Mouse (Mus musculus) embryonic fibroblast, embryonic 13.5 days (primary cell): ENCODE measurements at regions not wholly inside any gene's neighbourhood (a gene's known extent, or its start where the extent isn't known, plus 50 kb on each side); places are given as distances from the start of the nearest gene placed in this dataset.

ENCODE experiments used
- H3K27ac ChIP-seq: 2 replicates; pipeline ENCODE4 v1.5.1; 2012; ENCODE audit warnings: low read length, control low read depth, inconsistent platforms; ENCODE audit not compliant: insufficient read depth
- H3K4me1 ChIP-seq: 2 replicates; pipeline ENCODE4 v1.6.1; 2011; ENCODE audit warnings: low read length; ENCODE audit not compliant: control insufficient read depth, insufficient read depth
- H3K4me3 ChIP-seq: 2 replicates; pipeline ENCODE4 v1.5.1; 2011; ENCODE audit warnings: mild to moderate bottlenecking, control low read depth, low read length; ENCODE audit not compliant: insufficient read depth
- CTCF ChIP-seq: IDR thresholded peaks from 2 replicates; pipeline ENCODE4 v1.5.1; 2011; ENCODE audit warnings: mild to moderate bottlenecking, control low read depth, low read length, moderate library complexity, borderline replicate concordance; ENCODE audit not compliant: insufficient read depth
- POLR2A ChIP-seq: IDR thresholded peaks from 2 replicates; pipeline ENCODE4 v1.6.1; 2011; ENCODE audit warnings: low read depth, mild to moderate bottlenecking, control low read depth, low read length, moderate library complexity

DNA sequence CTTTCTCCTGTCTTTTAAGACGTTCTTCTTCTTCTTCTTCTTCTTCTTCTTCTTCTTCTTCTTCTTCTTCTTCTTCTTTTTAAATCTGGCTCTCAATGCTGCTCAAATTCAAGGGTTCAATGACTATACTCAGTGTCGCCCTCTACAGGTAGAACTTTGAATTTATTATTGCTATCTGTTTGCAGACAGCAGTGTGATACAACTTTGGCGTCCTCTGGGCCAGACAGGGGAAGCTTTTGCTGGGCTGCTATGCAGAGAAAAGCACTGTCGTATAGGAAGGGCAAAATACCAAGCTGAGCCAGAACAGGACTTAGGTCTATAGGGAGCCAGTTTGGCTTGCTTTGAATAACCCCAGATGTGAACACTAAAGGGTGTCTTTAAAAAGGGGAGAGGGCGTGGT, 127.3 kb upstream of the Gjb5 start:
- no peak overlapping the region for H3K27ac ChIP-seq
- TF ChIP-seq POLR2A (no peak), CTCF (no peak)
- no peak overlapping the region for H3K4me3 ChIP-seq
- H3K4me1 ChIP-seq, result no peaks in the 10 kb centered on the region

GRCm38 (mm10) chr4:127482461-127482860, 124.5 kb upstream of the Gjb5 start:
- TF ChIP-seq CTCF (no peak), POLR2A (no peak)
- Histone ChIP-seq H3K4me1 (no peaks in the 10 kb centered on the region), H3K4me3 (no peak overlapping the region), H3K27ac (no peak overlapping the region)

DNA sequence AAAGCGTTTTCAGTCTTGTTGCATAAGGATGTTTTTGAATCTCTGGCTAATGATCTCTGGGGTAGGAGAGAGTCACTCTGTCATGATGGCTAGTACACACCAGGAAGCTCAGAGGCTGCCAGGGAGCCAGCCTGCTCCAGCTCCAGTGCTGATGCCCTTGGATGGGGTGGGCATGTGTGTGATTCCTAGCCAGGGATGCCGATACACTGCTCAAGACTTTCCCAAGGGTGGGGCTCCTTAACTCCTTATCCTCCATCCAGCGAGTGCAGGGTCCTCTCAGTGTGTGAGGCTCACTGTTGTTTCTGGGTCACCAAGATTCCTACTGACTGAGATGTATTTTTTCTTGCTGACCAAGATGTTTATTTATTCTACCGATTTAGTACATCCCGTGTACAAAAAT, 122.4 kb upstream of the Gjb5 start:
- TF ChIP-seq POLR2A (no peak), CTCF (no peak)
- no peak overlapping the region for H3K27ac ChIP-seq
- H3K4me1 ChIP-seq, result no peaks in the 10 kb centered on the region
- no peak overlapping the region for H3K4me3 ChIP-seq

DNA sequence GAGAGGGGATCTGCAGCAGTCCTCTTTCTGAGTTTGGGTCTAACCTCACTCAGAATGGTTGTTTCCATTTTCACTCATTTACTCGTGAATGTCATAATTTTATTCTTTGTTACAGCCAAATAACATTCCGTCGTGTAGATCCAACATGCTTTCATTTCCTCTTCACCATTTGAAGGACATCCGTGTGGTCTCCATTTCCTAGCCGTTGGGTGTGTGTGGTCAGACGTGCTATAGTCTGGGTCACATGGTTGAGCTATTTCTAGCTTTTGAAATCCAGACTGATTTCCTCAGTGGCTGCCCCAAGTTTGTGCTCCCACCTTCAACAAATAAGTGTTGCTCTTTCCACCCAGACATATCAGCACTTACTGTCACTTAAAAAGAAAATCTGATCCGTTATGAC, 111.9 kb upstream of the Gjb5 start:
- TF ChIP-seq CTCF, result no peak
- no peak for TF ChIP-seq POLR2A
- Histone ChIP-seq H3K4me1 (no peaks in the 10 kb centered on the region), H3K4me3 (no peak overlapping the region), H3K27ac (no peak overlapping the region)

DNA sequence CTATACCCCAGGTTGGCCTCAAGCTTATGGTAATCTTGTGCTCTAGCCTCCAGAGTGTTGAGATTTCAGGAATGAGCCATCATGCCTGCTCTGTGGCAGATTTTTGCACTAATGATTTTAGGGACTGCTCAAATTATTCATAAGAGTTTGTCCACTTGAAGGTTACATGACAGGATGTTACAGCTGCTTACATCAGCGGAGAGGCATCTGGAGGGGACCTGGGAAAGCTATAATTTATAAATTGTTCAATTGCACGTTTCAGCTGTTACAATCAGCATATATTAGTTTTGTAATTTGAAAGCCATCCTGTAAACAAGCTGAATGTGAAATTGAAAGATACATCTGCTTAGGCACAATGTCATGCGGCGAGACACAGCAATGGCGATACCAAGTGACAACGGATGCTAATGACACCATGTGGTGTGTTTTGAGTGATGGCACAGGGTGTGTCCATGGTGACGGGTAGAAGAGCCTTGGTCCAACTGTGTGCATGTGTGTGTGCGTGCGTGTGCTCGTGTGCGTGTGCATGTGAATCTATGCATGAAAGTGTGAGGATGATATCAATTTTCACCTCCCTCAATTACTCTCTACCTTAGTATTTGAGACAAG, 96.6 kb upstream of the Gjb5 start:
- no peak for TF ChIP-seq CTCF
- TF ChIP-seq POLR2A, result no peak
- Histone ChIP-seq H3K4me3 (no peak overlapping the region), H3K4me1 (no peaks in the 10 kb centered on the region), H3K27ac (no peak overlapping the region)

DNA sequence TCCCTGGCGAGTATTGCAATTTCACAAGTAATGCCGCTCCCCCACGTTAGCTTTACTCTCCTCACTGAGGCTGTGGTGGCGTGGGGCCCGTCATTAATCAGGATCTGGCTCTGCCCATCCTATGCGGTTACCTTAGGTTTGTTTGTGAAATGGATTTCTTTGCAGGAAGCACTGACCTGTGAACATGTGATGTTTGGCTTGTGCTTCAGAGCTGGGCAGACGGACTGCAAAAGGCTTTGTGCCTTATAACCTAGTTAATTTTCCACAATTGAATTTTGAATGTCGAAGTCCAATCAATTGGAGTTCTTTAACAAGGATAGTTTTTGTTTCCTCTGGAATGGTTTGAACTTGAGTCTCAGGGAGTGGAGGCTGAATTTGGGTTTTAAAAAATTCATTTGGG, 94.1 kb upstream of the Gjb5 start:
- no peaks in the 10 kb centered on the region for H3K4me1 ChIP-seq
- H3K27ac ChIP-seq, result no peak overlapping the region
- TF ChIP-seq CTCF (no peak), POLR2A (no peak)
- H3K4me3 ChIP-seq, result no peak overlapping the region

- Histone ChIP-seq H3K4me1 (no peaks in the 10 kb centered on the region), H3K4me3 (no peak overlapping the region), H3K27ac (no peak overlapping the region)
- no peak for TF ChIP-seq CTCF
- TF ChIP-seq POLR2A, result no peak
These were observed 87.3 kb upstream of the Gjb5 start for GRCm38 (mm10) chr4:127445300-127445699.

GRCm38 (mm10) chr4:127444056-127444455, 86.1 kb upstream of the Gjb5 start:
- TF ChIP-seq CTCF (no peak), POLR2A (no peak)
- Histone ChIP-seq H3K27ac (no peak overlapping the region), H3K4me3 (no peak overlapping the region), H3K4me1 (no peaks in the 10 kb centered on the region)

DNA sequence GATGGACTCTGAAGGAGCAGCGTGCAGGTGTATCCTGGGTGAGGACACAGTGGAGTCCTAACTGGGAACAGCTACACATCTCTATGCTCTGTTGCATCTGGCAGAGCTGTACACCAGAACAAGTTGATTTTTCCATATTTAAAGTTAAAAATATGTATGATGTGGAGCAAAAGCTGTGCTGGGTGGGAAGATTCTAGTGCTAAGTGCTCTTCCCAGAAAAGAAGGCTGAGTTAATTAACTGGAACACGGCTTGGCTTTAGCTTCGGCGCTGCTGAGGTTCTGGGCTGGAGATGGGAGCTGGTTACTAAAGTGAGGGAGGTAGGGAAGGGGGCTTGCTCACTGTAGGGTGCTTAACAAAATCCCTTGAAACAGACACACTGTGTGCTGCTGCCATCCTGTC, 84.0 kb upstream of the Gjb5 start:
- Histone ChIP-seq H3K4me3 (no peak overlapping the region), H3K4me1 (no peaks in the 10 kb centered on the region), H3K27ac (no peak overlapping the region)
- no peak for TF ChIP-seq POLR2A
- TF ChIP-seq CTCF, result no peak

- no peak overlapping the region for H3K27ac ChIP-seq
- no peak overlapping the region for H3K4me3 ChIP-seq
- H3K4me1 ChIP-seq, result no peaks in the 10 kb centered on the region
- TF ChIP-seq POLR2A, result no peak
- no peak for TF ChIP-seq CTCF
These were observed 82.6 kb upstream of the Gjb5 start for GRCm38 (mm10) chr4:127440602-127441001.

GRCm38 (mm10) chr4:127435076-127435475, 77.1 kb upstream of the Gjb5 start:
- Histone ChIP-seq H3K4me1 (no peaks in the 10 kb centered on the region), H3K4me3 (no peak overlapping the region), H3K27ac (no peak overlapping the region)
- TF ChIP-seq CTCF (no peak), POLR2A (no peak)
